Mouse (Mus musculus) erythroblast, embryonic 14.5 days (primary cell): ENCODE measurements around the gene BC030499.

Experiments
- GATA1 ChIP-seq: IDR thresholded peaks from 2 replicates; pipeline ENCODE4 v1.6.1; 2012; ENCODE audit warnings: low read length, inconsistent platforms, mixed read lengths
- TAL1 ChIP-seq: IDR thresholded peaks from 3 replicates; pipeline ENCODE4 v1.6.1; 2012; ENCODE audit warnings: low read length, inconsistent platforms, mixed read lengths

DNA sequence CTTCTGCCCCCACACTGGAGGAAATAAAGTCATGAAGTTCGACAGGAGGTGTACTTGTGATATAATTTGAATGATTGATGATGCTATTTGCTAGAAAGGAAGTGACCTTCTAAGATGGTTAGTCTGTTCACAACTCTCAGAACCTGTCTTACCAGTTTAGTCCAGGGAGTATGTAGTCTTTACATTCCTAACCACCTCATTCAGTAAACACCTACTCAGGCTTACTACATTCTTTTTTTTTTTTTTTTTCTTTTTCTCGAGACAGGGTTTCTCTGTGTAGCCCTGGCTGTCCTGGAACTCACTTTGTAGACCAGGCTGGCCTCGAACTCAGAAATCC, 43.7 kb upstream of the BC030499 start:
- TF ChIP-seq GATA1 (no peak), TAL1 (no peak)
